Mouse (Mus musculus) liver, adult 2 months (tissue): ENCODE measurements around the gene Fam186a.

ENCODE experiments used
- CTCF ChIP-seq: fragments of 200-500 bp; IDR thresholded peaks from 2 replicates; pipeline ENCODE4 v1.5.1; 2011; ENCODE audit warnings: low read depth, low read length, control low read depth
- POLR2A ChIP-seq: fragments of 200-500 bp; IDR thresholded peaks from 2 replicates; pipeline ENCODE4 v1.6.1; 2011; ENCODE audit warnings: low read length, control low read depth; ENCODE audit not compliant: insufficient read depth; ENCODE audit errors: extremely low read depth

- TF ChIP-seq CTCF = no peak
- TF ChIP-seq POLR2A = no peak
These were observed 75.5 kb downstream of the Fam186a start for GRCm38 (mm10) chr15:99891355-99891754.
